Mouse (Mus musculus) intestine, postnatal 0 days (tissue): ENCODE results near the gene Vhl. TPM values are rescaled to one million over a fixed set of nuclear protein-coding genes. Genes with fewer than 3 reads are reported as not detected.

Experiments
- ATAC-seq: fragments of 200-750 bp; cut with Nextera tagmentation; 2 replicates; pipeline ENCODE4 v1.8.0; 2017; ENCODE audit warnings: mild to moderate bottlenecking, moderate TSS enrichment, moderate library complexity
- H3K27ac ChIP-seq: fragments of 300-500 bp; sonication (generic); 2 replicates; pipeline ENCODE4 v1.5.1; 2014; ENCODE audit warnings: mild to moderate bottlenecking, low read depth, low read length, moderate library complexity
- H3K27me3 ChIP-seq: fragments of 300-500 bp; sonication (generic); replicated peaks from 2 replicates; pipeline ENCODE4 v1.6.1; 2014; ENCODE audit warnings: low read length, mixed read lengths; ENCODE audit not compliant: control insufficient read depth, insufficient read depth
- H3K36me3 ChIP-seq: fragments of 300-500 bp; sonication (generic); 2 replicates; pipeline ENCODE4 v1.6.1; 2014; ENCODE audit warnings: mild to moderate bottlenecking, moderate library complexity; ENCODE audit not compliant: control insufficient read depth, insufficient read depth
- H3K4me1 ChIP-seq: fragments of 300-500 bp; sonication (generic); replicated peaks from 2 replicates; pipeline ENCODE4 v1.6.1; 2014; ENCODE audit warnings: antibody characterized with exemption, low read length, mixed read lengths; ENCODE audit not compliant: control insufficient read depth, insufficient read depth
- H3K4me2 ChIP-seq: fragments of 300-500 bp; sonication (generic); replicated peaks from 2 replicates; pipeline ENCODE4 v1.6.1; 2014; ENCODE audit warnings: low read depth, mild to moderate bottlenecking, moderate library complexity
- H3K4me3 ChIP-seq: fragments of 300-500 bp; sonication (generic); 2 replicates; pipeline ENCODE4 v1.5.1; 2014; ENCODE audit warnings: low read depth, low read length
- H3K9ac ChIP-seq: fragments of 300-500 bp; sonication (generic); 2 replicates; pipeline ENCODE4 v1.6.1; 2014; ENCODE audit warnings: mild to moderate bottlenecking, low read depth, low read length
- H3K9me3 ChIP-seq: fragments of 300-500 bp; sonication (generic); 2 replicates; pipeline ENCODE4 v1.6.1; 2016; ENCODE audit warnings: mixed run types; ENCODE audit not compliant: control insufficient read depth
- CTCF ChIP-seq: sonication (generic); IDR thresholded peaks from 2 replicates; pipeline ENCODE4 v1.5.1; 2016; ENCODE audit warnings: low read depth, mild to moderate bottlenecking, control low read depth, antibody characterized with exemption, moderate library complexity
- WGBS: fragments of 180-500 bp; shearing (Covaris S2); extraction: QIAGEN DNeasy Blood & Tissue Kit; methylation state at CpG from one replicate; pipeline ENCODE4 v1.1.7; 2014; 5-methylcytosine and 5-hydroxymethylcytosine counted together
- polyA plus RNA-seq: library from polyadenylated mRNA; unstranded; fragments of >200 nt; fragmentation: Nextera tagmentation; extraction: Ambion mirVana; gene quantifications from 2 replicates; pipeline ENCODE4 v1.2.1, GENCODE M21; 2015

Vhl gene
- 18.4 and 20.6 TPM in 2 replicates for polyA plus RNA-seq

- no peaks in the 10 kb centered on the region for H3K9me3 ChIP-seq
- ATAC-seq, result peak; percentile 82
- H3K4me1 ChIP-seq, result peaks cover 13% of the 10 kb centered on the region
- peak within 1 kb of the TSS; percentile 90 for H3K27ac ChIP-seq
- WGBS, result under 1% methylated on average over 72 of the region's 76 CpGs
- H3K9ac ChIP-seq, result peak within 1 kb of the TSS; percentile 64
- H3K36me3 ChIP-seq, result peaks cover 14% of the 10 kb centered on the region
- H3K4me2 ChIP-seq, result peak within 1 kb of the TSS; percentile 90
- peak; percentile 47 for TF ChIP-seq CTCF
- H3K27me3 ChIP-seq, result no peaks in the 10 kb centered on the region
- peak within 1 kb of the TSS; percentile 71 for H3K4me3 ChIP-seq
Measured at GRCm38 (mm10) chr6:113623941-113624751, at the start of gene Vhl. Gene Vhl, plus strand, starts transcription at chr6:113623959.

GRCm38 (mm10) chr6:113576044-113576443 is 47.7 kb upstream of the Vhl start:
- 96% methylated on average over 6 of the region's 6 CpGs for WGBS

GRCm38 (mm10) chr6:113579306-113579705 is 44.5 kb upstream of the Vhl start:
- WGBS, result 94% methylated on average over 3 of the region's 3 CpGs
- TF ChIP-seq CTCF, result no peak
- H3K9me3 ChIP-seq, result no peaks in the 10 kb centered on the region
- ATAC-seq, result no peak
- H3K36me3 ChIP-seq, result peaks cover 10% of the 10 kb centered on the region; the same call in 1 of the 2 replicates
- no peaks in the 10 kb centered on the region for H3K27me3 ChIP-seq
- H3K27ac ChIP-seq, result no peak overlapping the region
- H3K4me2 ChIP-seq, result no peak overlapping the region
- H3K4me1 ChIP-seq, result no peaks in the 10 kb centered on the region
- no peak overlapping the region for H3K9ac ChIP-seq
- H3K4me3 ChIP-seq, result no peak overlapping the region

More at GRCm38 (mm10) chr6:113576044-113576443, 47.7 kb upstream of the Vhl start:
- no peak for ATAC-seq
- no peaks in the 10 kb centered on the region for H3K9me3 ChIP-seq
- H3K9ac ChIP-seq, result no peak overlapping the region
- no peak overlapping the region for H3K4me2 ChIP-seq
- peaks cover 14% of the 10 kb centered on the region; the same call in 1 of the 2 replicates for H3K36me3 ChIP-seq
- no peaks in the 10 kb centered on the region for H3K4me1 ChIP-seq
- no peak overlapping the region for H3K27ac ChIP-seq
- no peaks in the 10 kb centered on the region for H3K27me3 ChIP-seq
- no peak for TF ChIP-seq CTCF
- H3K4me3 ChIP-seq, result no peak overlapping the region

DNA sequence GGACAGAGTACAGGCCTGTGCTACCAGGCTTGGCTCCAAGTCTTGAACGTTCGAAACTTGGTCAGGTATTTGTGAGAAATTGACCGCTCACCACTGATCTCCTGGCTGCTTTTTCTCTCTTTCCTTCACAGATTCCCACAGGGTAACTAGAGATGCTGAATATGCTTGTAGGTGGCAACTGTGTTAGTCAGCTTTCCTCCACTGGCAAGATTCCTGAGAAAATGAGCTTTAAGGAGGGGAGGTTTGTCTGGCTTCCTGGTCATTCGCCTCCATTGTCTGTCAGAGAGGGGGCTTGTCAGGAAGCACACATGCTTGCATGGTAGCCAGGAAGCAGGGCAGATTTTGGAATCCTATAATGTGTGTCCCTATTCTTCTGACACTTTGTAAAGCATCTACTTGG is 40.7 kb upstream of the Vhl start:
- no peaks in the 10 kb centered on the region for H3K27me3 ChIP-seq
- 89% methylated on average over 4 of the region's 4 CpGs for WGBS
- no peaks in the 10 kb centered on the region for H3K9me3 ChIP-seq
- H3K27ac ChIP-seq, result no peak overlapping the region
- no peaks in the 10 kb centered on the region for H3K4me1 ChIP-seq
- H3K9ac ChIP-seq, result no peak overlapping the region
- no peak overlapping the region for H3K4me2 ChIP-seq
- ATAC-seq, result no peak
- no peaks in the 10 kb centered on the region for H3K36me3 ChIP-seq
- H3K4me3 ChIP-seq, result no peak overlapping the region
- no peak for TF ChIP-seq CTCF

DNA sequence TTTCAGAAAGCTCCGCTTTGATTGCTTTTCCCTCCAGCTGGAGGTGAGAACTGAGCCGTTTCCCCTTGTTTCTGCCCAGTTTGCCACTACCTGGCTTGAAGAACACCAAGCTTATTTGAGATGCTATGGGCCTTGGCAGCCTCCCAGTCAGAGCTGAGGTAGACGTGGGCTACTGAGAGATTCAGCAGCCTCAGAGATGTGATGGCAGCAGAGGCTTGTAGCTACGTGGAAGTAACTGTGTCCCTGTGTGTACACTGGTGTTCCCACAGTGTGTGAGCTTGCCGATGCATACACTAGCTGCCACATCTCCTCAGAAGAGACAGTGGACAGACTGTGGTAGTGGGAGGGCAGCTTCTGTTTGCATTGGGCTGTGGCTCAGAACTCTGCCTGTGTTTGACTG is 38.7 kb upstream of the Vhl start:
- Histone ChIP-seq H3K9ac (no peak overlapping the region), H3K27ac (no peak overlapping the region), H3K36me3 (no peaks in the 10 kb centered on the region), H3K9me3 (no peaks in the 10 kb centered on the region), H3K27me3 (no peaks in the 10 kb centered on the region), H3K4me2 (no peak overlapping the region), H3K4me1 (no peaks in the 10 kb centered on the region), H3K4me3 (no peak overlapping the region)
- TF ChIP-seq CTCF, result no peak
- ATAC-seq, result no peak
- 90% methylated on average over 5 of the region's 5 CpGs for whole genome bisulfite sequencing

- TF ChIP-seq CTCF, result peak; percentile 35
- H3K4me1 ChIP-seq, result no peaks in the 10 kb centered on the region
- WGBS, result 67% methylated on average over 5 of the region's 5 CpGs
- no peak overlapping the region for H3K4me2 ChIP-seq
- no peak overlapping the region for H3K27ac ChIP-seq
- no peaks in the 10 kb centered on the region for H3K27me3 ChIP-seq
- H3K9ac ChIP-seq, result no peak overlapping the region
- no peaks in the 10 kb centered on the region for H3K9me3 ChIP-seq
- no peak for ATAC-seq
- no peaks in the 10 kb centered on the region for H3K36me3 ChIP-seq
- no peak overlapping the region for H3K4me3 ChIP-seq
Measured at GRCm38 (mm10) chr6:113586466-113587183, 37.1 kb upstream of the Vhl start.
